Mouse (Mus musculus): ENCODE measurements around the gene Ephb3. TPM values are rescaled to one million over a fixed set of nuclear protein-coding genes. Genes with fewer than 3 reads are reported as not detected.
A peak's percentile ranks its signal among the peaks of the same experiment; 100 is the strongest.

Ephb3 gene
- total RNA-seq, 2 experiments from 2014 or later, result 0.59 to 0.84 TPM

GRCm38 (mm10) chr16:21240547-21240946, 36.0 kb downstream of the Ephb3 start:
- no peak for DNase-seq
- TF ChIP-seq CTCF (IDR thresholded peaks at IDR 0.05), result no peak
- intact Hi-C loops (cut with DNase I), result loop anchor here (5.0 kb wide), 1 partner anchor 172 kb away; no protein-coding TSS in a partner anchor
- Histone ChIP-seq H3K27ac (no peak overlapping the region), H3K4me3 (no peak overlapping the region)

- intact Hi-C loops (cut with DNase I), result loop anchor here (5.0 kb wide), 1 partner anchor 171 kb away; no protein-coding TSS in a partner anchor
- Histone ChIP-seq H3K4me3 (no peak overlapping the region), H3K27ac (no peak overlapping the region)
- DNase-seq, result no peak
- no peak for TF ChIP-seq CTCF (IDR thresholded peaks at IDR 0.05)
Measured at GRCm38 (mm10) chr16:21241030-21241429, 36.5 kb downstream of the Ephb3 start.

GRCm38 (mm10) chr16:21242946-21243345, 38.4 kb downstream of the Ephb3 start:
- intact Hi-C loops (cut with DNase I), result loop anchor here (5.0 kb wide), 1 partner anchor 169 kb away; no protein-coding TSS in a partner anchor
- no peak for TF ChIP-seq CTCF (IDR thresholded peaks at IDR 0.05)
- H3K27ac ChIP-seq, result no peak overlapping the region
- H3K4me3 ChIP-seq, result no peak overlapping the region
- DNase-seq, result no peak

- no peak for TF ChIP-seq CTCF (IDR thresholded peaks at IDR 0.05)
- Histone ChIP-seq H3K4me3 (no peak overlapping the region), H3K27ac (no peak overlapping the region)
- DNase-seq, result no peak
- intact Hi-C loops (cut with DNase I), result loop anchor here (5.0 kb wide), 3 partner anchors 38 to 167 kb away; no protein-coding TSS in a partner anchor
Measured at GRCm38 (mm10) chr16:21244803-21245202, 40.2 kb downstream of the Ephb3 start.

GRCm38 (mm10) chr16:21245387-21245786, 40.8 kb downstream of the Ephb3 start:
- H3K4me3 ChIP-seq, result peak overlapping the region; percentile 79; the same call in 1 of the 2 replicates

DNA sequence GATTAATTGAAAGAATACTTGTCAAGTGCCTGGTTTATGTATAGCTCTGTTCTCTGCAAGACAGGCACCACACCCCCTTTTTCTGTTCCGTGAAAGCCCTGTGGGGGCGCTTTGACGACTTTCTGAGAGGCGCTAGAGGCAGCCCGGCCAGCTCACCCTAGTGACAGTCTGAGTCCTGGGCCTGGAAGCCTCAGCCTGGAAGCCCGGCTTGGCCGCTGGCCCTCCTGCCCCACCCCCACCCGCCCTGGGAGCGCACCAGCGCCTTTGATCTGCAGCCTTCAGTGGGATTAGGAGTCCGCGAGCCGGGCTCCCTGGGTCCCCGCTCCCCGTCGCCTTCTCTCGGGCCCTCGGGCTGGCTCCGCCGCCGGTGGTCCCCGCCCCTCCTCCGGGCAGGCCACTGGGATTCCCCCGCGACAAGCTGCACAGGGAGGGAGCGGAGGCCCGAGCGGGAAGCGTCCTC, 41.4 kb downstream of the Ephb3 start:
- H3K4me3 ChIP-seq, result peak overlapping the region; percentile 79
- TF ChIP-seq CTCF (IDR thresholded peaks at IDR 0.05), result peak; percentile 83
- peak; percentile 89 for DNase-seq
- intact Hi-C loops (cut with DNase I), result loop anchor here (2.0 to 5.0 kb wide), 3 partner anchors 39 to 146 kb away; no protein-coding TSS in a partner anchor
- H3K27ac ChIP-seq, result peak overlapping the region; percentile 70

More at GRCm38 (mm10) chr16:21245387-21245786, 40.8 kb downstream of the Ephb3 start:
- intact Hi-C loops (cut with DNase I), result loop anchor here (5.0 kb wide), 2 partner anchors 38 to 147 kb away; no protein-coding TSS in a partner anchor
- H3K27ac ChIP-seq, result no peak overlapping the region
- DNase-seq, result no peak
- no peak for TF ChIP-seq CTCF (IDR thresholded peaks at IDR 0.05)

DNA sequence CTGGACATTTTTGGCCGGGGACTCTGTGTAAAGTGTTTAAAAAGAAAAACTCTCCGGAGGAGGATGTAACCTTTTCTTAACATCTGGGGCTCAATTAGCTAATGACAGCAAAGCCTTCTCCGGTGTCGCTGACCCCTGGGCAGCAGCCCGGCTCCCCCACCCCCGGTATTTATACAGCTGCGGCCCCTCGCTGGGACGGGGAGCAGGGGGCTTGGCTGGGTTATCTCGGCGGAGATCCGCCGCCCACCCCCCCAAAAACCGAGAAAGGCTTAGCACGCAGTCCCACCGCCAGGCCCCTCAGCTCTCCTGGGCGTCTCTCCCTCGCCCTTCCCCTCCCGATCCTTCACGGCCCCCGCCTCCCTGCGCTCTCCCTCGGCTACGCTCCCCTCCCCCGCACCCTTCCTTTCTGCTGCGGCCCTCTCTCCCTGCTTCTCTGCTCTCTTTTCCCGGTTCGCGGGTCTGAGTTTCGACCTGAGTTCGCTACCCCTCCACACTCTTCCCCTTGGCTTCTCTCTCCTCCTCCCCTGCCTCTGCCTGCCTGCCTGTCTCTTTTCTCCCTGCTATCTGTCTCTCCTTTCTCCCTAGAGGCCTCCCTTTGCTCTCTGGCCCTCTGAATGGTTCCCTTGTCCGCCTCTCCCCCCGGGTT, 42.0 kb downstream of the Ephb3 start:
- peak overlapping the region; percentile 70 for H3K27ac ChIP-seq
- DNase-seq, result peak; percentile 42

GRCm38 (mm10) chr16:21247037-21247432, 42.5 kb downstream of the Ephb3 start:
- Histone ChIP-seq H3K4me3 (no peak overlapping the region), H3K27ac (no peak overlapping the region)
- intact Hi-C loops (cut with DNase I), result loop anchor here (2.0 to 5.0 kb wide), 3 partner anchors 40 to 145 kb away; no protein-coding TSS in a partner anchor
- no peak for TF ChIP-seq CTCF (IDR thresholded peaks at IDR 0.05)
- no peak for DNase-seq

More for the DNA sequence above, 42.0 kb downstream of the Ephb3 start:
- peak overlapping the region; percentile 79 for H3K4me3 ChIP-seq
- intact Hi-C loops (cut with DNase I), result loop anchor here (2.0 to 5.0 kb wide), 3 partner anchors 39 to 146 kb away; no protein-coding TSS in a partner anchor
- no peak for TF ChIP-seq CTCF (IDR thresholded peaks at IDR 0.05)

GRCm38 (mm10) chr16:21247871-21248712, 43.5 kb downstream of the Ephb3 start:
- intact Hi-C loops (cut with DNase I), result loop anchor here (2.0 to 5.0 kb wide), 4 partner anchors 41 to 144 kb away; no protein-coding TSS in a partner anchor
- Histone ChIP-seq H3K4me3 (peak overlapping the region; percentile 64), H3K27ac (peak overlapping the region; percentile 13; the same call in 1 of the 2 replicates)
- no peak for TF ChIP-seq CTCF (IDR thresholded peaks at IDR 0.05)
- DNase-seq, result peak; percentile 91

- 0 out of 2 replicates have a peak, but pooled peaks have one; percentile 16 for TF ChIP-seq CTCF (IDR thresholded peaks at IDR 0.05)
- Histone ChIP-seq H3K27ac (peak overlapping the region; percentile 13; the same call in 1 of the 2 replicates), H3K4me3 (peak overlapping the region; percentile 64)
- intact Hi-C loops (cut with DNase I), result loop anchor here (2.0 to 5.0 kb wide), 3 partner anchors 42 to 143 kb away; no protein-coding TSS in a partner anchor
- no peak for DNase-seq
Measured at GRCm38 (mm10) chr16:21248713-21249531, 44.4 kb downstream of the Ephb3 start.

DNA sequence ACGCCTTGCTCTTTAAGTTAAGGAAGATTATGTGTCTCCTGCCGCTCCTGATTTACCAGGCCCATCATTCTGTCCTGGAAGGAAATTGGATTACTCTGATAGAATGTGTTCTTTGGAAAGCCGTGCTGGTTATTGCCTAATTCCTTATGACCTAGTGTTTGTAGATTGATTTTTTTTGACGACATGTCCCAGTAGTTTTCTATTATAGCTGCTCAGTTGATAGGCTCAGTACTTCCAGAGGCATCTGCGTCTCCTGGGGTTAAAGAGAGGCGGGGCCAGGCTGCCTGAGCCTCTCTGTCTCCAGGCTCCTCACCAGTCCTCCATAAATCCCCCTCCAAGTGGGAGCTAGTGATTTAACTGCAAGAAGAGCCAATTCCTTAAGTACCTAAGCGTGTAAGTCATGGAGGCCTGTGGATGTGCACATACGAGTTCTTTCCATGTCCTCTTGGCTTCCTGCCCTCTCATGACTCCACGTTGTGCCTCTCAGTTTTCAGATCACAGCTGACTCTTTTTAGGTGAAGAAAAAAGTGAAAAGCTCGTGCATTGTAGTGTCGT, 47.9 kb downstream of the Ephb3 start:
- intact Hi-C loops (cut with DNase I), result no loop called here
- H3K27ac ChIP-seq, result no peak overlapping the region
- no peak for TF ChIP-seq CTCF (IDR thresholded peaks at IDR 0.05)
- H3K4me3 ChIP-seq, result no peak overlapping the region
- DNase-seq, result no peak

All from gastrocnemius, adult 2 months (tissue).